Mouse (Mus musculus) midbrain, embryonic 11.5 days (tissue): ENCODE results near the gene Rpusd1. TPM values are rescaled to one million over a fixed set of nuclear protein-coding genes. Genes with fewer than 3 reads are reported as not detected.
A peak's percentile ranks its signal among the peaks of the same experiment; 100 is the strongest.

ENCODE experiments used
- ATAC-seq: fragments of 200-750 bp; cut with Nextera tagmentation; 2 replicates; pipeline ENCODE4 v1.8.0; 2017; ENCODE audit warnings: moderate TSS enrichment, moderate library complexity; ENCODE audit not compliant: low FRiP score
- DNase-seq: peaks from one replicate; pipeline ENCODE4 v3.0.0; 2015; ENCODE audit warnings: low spot score; ENCODE audit errors: missing footprints
- H3K27ac ChIP-seq: fragments of 300-500 bp; sonication (generic); 2 replicates; pipeline ENCODE4 v1.5.1; 2014; ENCODE audit warnings: low read depth, low read length
- H3K27me3 ChIP-seq: fragments of 300-500 bp; sonication (generic); 2 replicates; pipeline ENCODE4 v1.6.1; 2014; ENCODE audit warnings: mild to moderate bottlenecking, low read length, moderate library complexity, mixed read lengths; ENCODE audit not compliant: control insufficient read depth, insufficient read depth
- H3K36me3 ChIP-seq: fragments of 300-500 bp; sonication (generic); 2 replicates; pipeline ENCODE4 v1.6.1; 2014; ENCODE audit warnings: mild to moderate bottlenecking, low read length, moderate library complexity, mixed read lengths; ENCODE audit not compliant: control insufficient read depth, insufficient read depth
- H3K4me1 ChIP-seq: fragments of 300-500 bp; sonication (generic); 2 replicates; pipeline ENCODE4 v1.6.1; 2014; ENCODE audit warnings: low read length; ENCODE audit not compliant: control insufficient read depth, insufficient read depth
- H3K4me2 ChIP-seq: fragments of 300-500 bp; sonication (generic); 2 replicates; pipeline ENCODE4 v1.6.1; 2014; ENCODE audit warnings: mild to moderate bottlenecking, moderate library complexity
- H3K4me3 ChIP-seq: fragments of 300-500 bp; sonication (generic); 2 replicates; pipeline ENCODE4 v1.5.1; 2014; ENCODE audit warnings: low read depth, low read length
- H3K9ac ChIP-seq: fragments of 300-500 bp; sonication (generic); 2 replicates; pipeline ENCODE4 v1.6.1; 2014; ENCODE audit warnings: low read length
- H3K9me3 ChIP-seq: fragments of 300-500 bp; sonication (generic); 2 replicates; pipeline ENCODE4 v1.6.1; 2016; ENCODE audit warnings: low read length; ENCODE audit not compliant: control insufficient read depth
- WGBS: fragments of 180-500 bp; shearing (Covaris S2); extraction: QIAGEN DNeasy Blood & Tissue Kit; methylation state at CpG from one replicate; pipeline ENCODE4 v1.1.7; 2014; 5-methylcytosine and 5-hydroxymethylcytosine counted together
- polyA plus RNA-seq: library from polyadenylated mRNA; unstranded; fragments of >200 nt; fragmentation: Nextera tagmentation; extraction: Ambion mirVana; gene quantifications from 2 replicates; pipeline ENCODE4 v1.2.1, GENCODE M21; 2014

Gene Rpusd1
- polyA plus RNA-seq, 1 experiment from 2014 or later, result 19.8 TPM

DNA sequence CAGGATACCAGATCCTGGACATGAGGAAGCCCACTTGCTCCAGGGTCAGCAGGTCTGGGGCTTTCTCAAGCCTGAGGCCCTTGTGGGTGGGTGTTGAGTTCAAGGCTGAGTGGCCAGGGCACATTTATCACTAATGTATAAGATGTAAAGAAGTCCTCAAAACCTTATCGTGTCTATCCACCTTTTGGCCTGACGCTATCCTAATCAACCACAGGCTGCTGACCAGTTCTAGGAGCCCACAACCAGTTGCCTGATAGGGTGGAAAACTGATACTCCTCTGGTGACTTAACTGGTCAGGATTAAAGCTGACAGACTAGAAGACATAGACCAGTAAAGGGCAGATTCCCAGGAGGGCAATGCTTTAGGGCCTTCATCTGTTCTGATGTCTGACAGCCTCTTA is 17.5 kb upstream of the Rpusd1 start:
- Histone ChIP-seq H3K4me1 (no peaks in the 10 kb centered on the region), H3K27ac (no peak overlapping the region), H3K4me3 (no peak overlapping the region), H3K36me3 (no peaks in the 10 kb centered on the region), H3K27me3 (no peaks in the 10 kb centered on the region), H3K4me2 (no peak overlapping the region), H3K9me3 (no peaks in the 10 kb centered on the region), H3K9ac (no peak overlapping the region)
- WGBS, result 93% methylated on average over 2 of the region's 2 CpGs
- ATAC-seq, result no peak
- peak; percentile 39 for DNase-seq

DNA sequence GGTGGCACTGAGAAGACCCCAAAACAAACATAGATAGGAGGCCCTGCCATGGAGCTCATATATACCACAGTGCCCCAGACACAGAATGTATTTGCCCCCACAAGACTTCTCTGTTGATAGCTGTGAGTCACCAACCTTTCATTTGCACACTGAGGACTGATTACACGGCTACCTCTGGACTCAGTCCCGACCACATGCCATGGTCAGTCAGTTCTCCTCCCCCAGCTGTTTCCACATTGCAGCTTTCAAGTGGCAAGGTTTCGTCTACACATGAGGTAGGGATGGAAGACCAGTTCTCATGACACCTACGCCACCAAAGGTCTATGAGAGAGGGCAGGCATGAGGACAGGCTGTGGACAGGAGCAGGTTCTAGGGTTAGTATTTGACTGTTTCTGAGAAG is 16.3 kb upstream of the Rpusd1 start:
- no peaks in the 10 kb centered on the region for H3K9me3 ChIP-seq
- H3K36me3 ChIP-seq, result no peaks in the 10 kb centered on the region
- no peak overlapping the region for H3K4me2 ChIP-seq
- DNase-seq (peak; percentile 44), ATAC-seq (no peak)
- no peak overlapping the region for H3K9ac ChIP-seq
- H3K27me3 ChIP-seq, result peaks cover 4% of the 10 kb centered on the region
- H3K4me3 ChIP-seq, result no peak overlapping the region
- H3K27ac ChIP-seq, result no peak overlapping the region
- 89% methylated on average over 4 of the region's 4 CpGs for WGBS
- no peaks in the 10 kb centered on the region; the same call in 1 of the 2 replicates for H3K4me1 ChIP-seq

DNA sequence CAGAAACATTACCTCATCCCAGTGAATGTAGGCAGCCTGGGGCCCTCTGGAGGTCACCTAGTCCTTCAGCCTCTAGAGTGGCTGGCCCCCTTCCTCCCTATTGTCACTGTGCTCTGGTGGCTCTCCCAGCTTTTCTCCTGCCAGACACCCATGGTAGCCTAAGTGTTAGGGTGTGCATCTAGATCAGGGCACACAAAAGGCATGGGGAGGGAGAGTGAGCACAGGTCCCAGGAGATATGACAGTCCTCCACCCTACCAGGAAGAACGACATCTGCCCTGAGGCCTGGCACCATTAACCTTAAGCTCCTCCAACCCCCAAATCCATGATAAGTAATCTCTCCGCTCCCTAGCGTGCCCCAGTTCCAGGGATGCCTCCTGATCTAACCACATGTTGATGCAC is 11.8 kb upstream of the Rpusd1 start:
- no peak overlapping the region for H3K4me3 ChIP-seq
- H3K9ac ChIP-seq, result no peak overlapping the region
- H3K4me2 ChIP-seq, result no peak overlapping the region
- H3K27ac ChIP-seq, result no peak overlapping the region
- WGBS, result 42% methylated on average over 3 of the region's 3 CpGs
- ATAC-seq, result no peak
- peaks cover 15% of the 10 kb centered on the region for H3K27me3 ChIP-seq
- no peaks in the 10 kb centered on the region for H3K9me3 ChIP-seq
- H3K36me3 ChIP-seq, result no peaks in the 10 kb centered on the region
- peak; percentile 57 for DNase-seq
- H3K4me1 ChIP-seq, result peaks cover 7% of the 10 kb centered on the region; the same call in 1 of the 2 replicates

DNA sequence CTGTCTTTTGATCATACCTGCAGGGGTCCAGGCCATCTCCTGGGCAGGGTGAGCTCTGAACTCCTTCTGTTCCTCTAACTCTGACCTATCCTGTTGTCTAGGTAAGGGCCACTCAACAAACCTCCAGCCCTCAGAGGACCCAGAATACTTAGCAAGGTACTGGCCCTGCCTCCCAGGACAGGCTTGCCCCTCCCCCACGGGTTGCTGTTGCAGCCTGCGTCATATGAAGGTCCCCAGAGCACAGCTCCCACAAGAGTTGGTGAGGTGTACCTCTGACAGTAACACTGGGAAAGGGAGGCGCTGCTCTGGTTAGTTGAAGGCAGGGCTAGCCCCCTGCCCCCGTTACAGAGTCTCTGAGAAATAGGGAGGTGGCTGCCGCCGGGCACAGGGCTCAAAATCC is 11.3 kb upstream of the Rpusd1 start:
- Histone ChIP-seq H3K4me1 (peaks cover 7% of the 10 kb centered on the region; the same call in 1 of the 2 replicates), H3K36me3 (no peaks in the 10 kb centered on the region), H3K9ac (no peak overlapping the region), H3K4me3 (no peak overlapping the region), H3K27me3 (peaks cover 15% of the 10 kb centered on the region), H3K4me2 (no peak overlapping the region), H3K27ac (no peak overlapping the region), H3K9me3 (no peaks in the 10 kb centered on the region)
- WGBS, result 9% methylated on average over 6 of the region's 6 CpGs
- ATAC-seq (no peak), DNase-seq (peak; percentile 85)

DNA sequence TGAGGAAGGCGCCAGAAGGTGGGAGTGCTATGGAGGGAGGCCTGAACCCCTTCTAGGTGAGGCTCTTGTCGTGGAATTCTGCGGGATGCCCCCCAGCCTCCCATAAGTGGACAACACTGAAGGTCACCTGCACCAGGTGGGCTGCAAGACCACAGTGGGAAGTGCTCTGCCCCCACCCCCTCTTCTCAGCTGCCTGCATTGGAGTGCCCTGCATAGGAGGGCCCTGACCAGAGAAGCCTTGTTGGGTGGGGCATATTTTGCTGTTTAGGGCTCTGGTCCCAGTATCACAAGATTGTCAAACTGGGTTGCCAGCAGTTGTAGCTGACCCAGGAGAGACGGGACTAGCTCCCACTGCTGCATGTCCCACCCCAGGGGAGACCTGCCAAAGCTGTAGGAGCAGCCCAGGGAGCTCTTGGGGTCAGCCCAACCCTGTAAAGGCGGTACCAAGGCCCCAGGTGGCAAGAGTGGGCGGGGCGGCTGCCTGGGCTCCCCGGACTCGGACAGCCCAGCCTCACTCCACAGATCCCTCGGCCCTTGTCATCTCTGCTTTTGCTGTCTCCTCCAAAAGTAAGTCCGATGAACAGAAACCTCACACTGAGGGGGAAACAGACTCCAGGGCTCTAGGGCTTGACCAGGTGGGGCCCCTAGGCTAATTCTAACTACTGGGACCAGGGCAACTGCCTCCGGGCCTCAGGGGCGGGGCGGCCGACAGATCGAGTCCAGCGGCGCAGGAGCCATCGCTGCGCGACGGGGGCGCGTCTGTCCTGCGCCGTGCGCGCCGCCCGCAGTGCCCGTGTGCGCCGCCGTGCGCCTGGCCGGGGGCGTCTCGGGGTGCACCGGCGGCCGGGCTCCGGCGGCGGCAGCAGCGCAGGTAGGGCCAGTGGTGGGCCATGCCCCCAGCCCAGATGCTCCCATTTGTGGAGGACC is 10.5 kb upstream of the Rpusd1 start, which contains the start of gene Gng13:
TSS of gene Gng13 (plus strand) at position 461 of the 927 bp plus-strand sequence.
- peak within 1 kb of the TSS; percentile 27 for H3K4me3 ChIP-seq
- H3K27ac ChIP-seq, result no peak within 1 kb of the TSS
- peak within 1 kb of the TSS; percentile 38 for H3K9ac ChIP-seq
- 1% methylated on average over 42 of the region's 45 CpGs for WGBS
- DNase-seq (peak; percentile 89), ATAC-seq (peak; percentile 42; the same call in 1 of the 2 replicates)
- H3K36me3 ChIP-seq, result no peaks in the 10 kb centered on the region
- no peaks in the 10 kb centered on the region for H3K9me3 ChIP-seq
- H3K4me1 ChIP-seq, result peaks cover 7% of the 10 kb centered on the region; the same call in 1 of the 2 replicates
- peaks cover 15% of the 10 kb centered on the region for H3K27me3 ChIP-seq
- peak within 1 kb of the TSS; percentile 59 for H3K4me2 ChIP-seq

DNA sequence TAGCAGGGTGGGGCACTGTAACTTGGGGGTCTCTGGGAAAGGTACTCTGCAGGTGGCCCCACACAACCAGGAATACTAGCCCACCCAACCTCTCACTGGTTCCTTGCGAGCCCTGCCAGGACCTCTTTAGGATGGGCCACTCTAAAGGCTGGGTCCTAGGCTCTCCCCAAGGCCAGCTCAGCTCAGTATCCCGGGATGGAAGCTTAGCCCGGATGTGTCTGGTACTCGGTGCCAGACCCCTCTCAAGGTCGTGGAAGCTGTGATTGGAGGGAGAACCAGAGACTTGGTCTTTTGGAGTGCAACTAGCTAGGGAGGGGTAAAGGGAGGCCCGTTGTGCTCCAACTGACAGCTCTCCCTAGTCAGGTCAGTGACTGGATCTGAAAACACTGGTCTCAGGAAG is 9.8 kb upstream of the Rpusd1 start:
- Histone ChIP-seq H3K36me3 (no peaks in the 10 kb centered on the region), H3K9me3 (no peaks in the 10 kb centered on the region), H3K4me2 (peak overlapping the region; percentile 59), H3K4me1 (peaks cover 7% of the 10 kb centered on the region; the same call in 1 of the 2 replicates), H3K4me3 (peak overlapping the region; percentile 27), H3K27ac (no peak overlapping the region), H3K9ac (peak overlapping the region; percentile 38), H3K27me3 (peaks cover 15% of the 10 kb centered on the region)
- ATAC-seq, result peak; percentile 26; the same call in 1 of the 2 replicates
- peak; percentile 85 for DNase-seq
- 9% methylated on average over 6 of the region's 6 CpGs for WGBS

DNA sequence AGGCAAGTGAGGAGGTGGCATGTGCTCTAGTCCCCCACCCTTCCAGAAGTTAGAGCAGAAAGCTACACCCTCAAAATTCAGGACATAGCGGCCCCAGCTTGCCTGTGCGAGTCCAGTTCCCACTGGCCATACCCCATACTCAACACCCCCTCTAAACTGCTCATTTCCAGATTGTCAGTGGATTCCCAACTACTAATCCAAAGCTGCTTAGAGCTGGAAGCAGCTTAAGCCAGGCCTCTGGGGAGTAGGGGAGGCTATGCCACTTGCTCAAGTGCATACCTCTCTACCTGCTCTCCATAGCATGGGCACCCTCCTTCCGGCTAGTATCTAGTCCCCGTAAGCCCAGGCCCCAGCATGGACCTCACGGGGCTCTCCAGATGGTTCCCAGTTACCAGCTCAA is 6.0 kb upstream of the Rpusd1 start:
- Histone ChIP-seq H3K9ac (no peak overlapping the region), H3K4me3 (no peak overlapping the region), H3K36me3 (no peaks in the 10 kb centered on the region), H3K27me3 (peaks cover 10% of the 10 kb centered on the region), H3K4me1 (peaks cover 11% of the 10 kb centered on the region), H3K27ac (no peak overlapping the region), H3K9me3 (no peaks in the 10 kb centered on the region), H3K4me2 (no peak overlapping the region)
- DNase-seq, result no peak
- ATAC-seq, result no peak
- 96% methylated on average over 5 of the region's 5 CpGs for WGBS

DNA sequence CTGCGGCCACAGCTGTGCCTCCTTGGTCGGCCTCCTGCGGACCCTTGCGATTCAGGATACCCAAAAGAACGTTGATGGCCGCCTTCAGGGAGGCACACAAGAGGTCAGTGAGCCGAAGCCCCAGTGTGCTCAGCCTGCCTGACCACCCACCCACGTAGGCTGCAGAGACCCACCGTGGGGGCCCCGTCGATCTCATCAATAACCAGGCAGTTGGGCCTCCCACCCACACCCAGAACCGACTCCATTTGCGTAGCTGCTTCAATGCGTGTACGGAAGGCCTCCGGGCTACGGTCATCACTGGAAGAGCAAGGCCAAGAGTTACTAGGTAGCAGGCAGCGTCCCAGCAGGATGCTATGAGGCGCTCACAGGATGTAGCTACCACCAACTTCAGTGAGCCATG is 4.0 kb upstream of the Rpusd1 start:
- Histone ChIP-seq H3K36me3 (no peaks in the 10 kb centered on the region), H3K4me2 (no peak overlapping the region), H3K4me1 (peaks cover 15% of the 10 kb centered on the region), H3K9ac (no peak overlapping the region), H3K27ac (no peak overlapping the region), H3K9me3 (no peaks in the 10 kb centered on the region), H3K4me3 (no peak overlapping the region), H3K27me3 (no peaks in the 10 kb centered on the region)
- WGBS, result 96% methylated on average over 19 of the region's 19 CpGs
- peak; percentile 66 for DNase-seq
- ATAC-seq, result no peak

DNA sequence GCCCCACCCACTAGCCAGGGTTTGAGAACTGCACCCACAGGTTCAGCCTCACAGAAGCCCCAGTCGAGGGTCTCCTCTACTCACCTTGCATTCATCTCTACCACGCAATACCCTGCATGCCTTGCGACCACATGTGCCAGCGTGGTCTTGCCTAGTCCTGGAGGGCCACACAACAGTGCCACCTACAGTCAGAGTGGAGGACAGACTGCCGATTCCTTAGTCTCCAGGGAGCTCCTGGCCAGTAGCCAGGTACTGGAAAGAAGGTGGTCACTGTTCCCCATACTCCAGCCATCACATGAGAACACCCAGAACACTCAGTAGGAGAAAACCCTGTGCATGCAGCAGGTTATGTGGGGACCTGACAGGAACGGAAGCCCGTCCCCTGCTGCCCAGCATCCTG is 3.6 kb upstream of the Rpusd1 start:
- 76% methylated on average over 7 of the region's 7 CpGs for WGBS
- Histone ChIP-seq H3K36me3 (no peaks in the 10 kb centered on the region), H3K27me3 (no peaks in the 10 kb centered on the region), H3K4me3 (no peak overlapping the region), H3K9me3 (no peaks in the 10 kb centered on the region), H3K4me1 (peaks cover 19% of the 10 kb centered on the region), H3K9ac (no peak overlapping the region), H3K4me2 (no peak overlapping the region), H3K27ac (no peak overlapping the region)
- peak; percentile 26 for DNase-seq
- no peak for ATAC-seq
